Mouse (Mus musculus): Measurements from ENCODE around the gene Lmtk3. TPM values are rescaled to one million over a fixed set of nuclear protein-coding genes. Genes with fewer than 3 reads are reported as not detected.

The Lmtk3 gene
- total and polyA plus RNA-seq, 3 experiments: 0.19 to 0.34 (median 0.30) TPM

- no peak for TF ChIP-seq KAT2A (IDR thresholded peaks at IDR 0.05; ENCODE audit: insufficient replicate concordance, low read length)
- no peak for TF ChIP-seq CHD1 (IDR thresholded peaks at IDR 0.05; ENCODE audit: low read depth, low read length)
- TF ChIP-seq MEF2A (IDR thresholded peaks at IDR 0.05; ENCODE audit: borderline replicate concordance, low read depth, low read length): no peak
- no peak for TF ChIP-seq MAZ (IDR thresholded peaks at IDR 0.05; ENCODE audit: low read depth, low read length)
- no peak for TF ChIP-seq HCFC1 (IDR thresholded peaks at IDR 0.05; ENCODE audit: low read depth, low read length)
- no peak for TF ChIP-seq IRF4 (IDR thresholded peaks at IDR 0.05; ENCODE audit: low read depth, low read length)
- no peak for TF ChIP-seq E2F4 (IDR thresholded peaks at IDR 0.05; ENCODE audit: insufficient replicate concordance, low read depth, low read length)
- H3K4me1 ChIP-seq (ENCODE audit: control insufficient read depth in 1 of 2, insufficient read depth in 2 of 2): no peaks in the 10 kb centered on the region
- H3K79me2 ChIP-seq (replicated peaks; ENCODE audit: control insufficient read depth, extremely low read depth, insufficient read depth, poor library complexity, severe bottlenecking): no peaks in the 10 kb centered on the region
- in situ Hi-C loops (cut with MboI; ENCODE audit: low pct_ligation_motif_present, low pct_unique_long_range_greater_than_20kb, low sequenced_read_pairs): no loop called here
- no peak overlapping the region for H3K27ac ChIP-seq (ENCODE audit: insufficient read depth, low read depth)
- no peak overlapping the region for H3K9ac ChIP-seq (ENCODE audit: insufficient read depth, low read depth)
- H3K36me3 ChIP-seq (replicated peaks in 1 of 2; ENCODE audit: control insufficient read depth in 1 of 2, insufficient read depth in 1 of 2, low read length in 1 of 2): no peaks in the 10 kb centered on the region
- H3K27me3 ChIP-seq (replicated peaks): peaks cover 50% of the 10 kb centered on the region
- no peaks in the 10 kb centered on the region for H3K9me3 ChIP-seq (replicated peaks; ENCODE audit: low read length)
- dilution Hi-C loops (cut with MboI; ENCODE audit: extremely low pct_ligation_motif_present, extremely low pct_unique_long_range_greater_than_20kb, low sequenced_read_pairs): no loop called here
- DNase-seq (ENCODE audit: extremely low read depth): no peak
- H3K4me2 ChIP-seq (ENCODE audit: insufficient read depth, low read depth, poor library complexity, severe bottlenecking): no peak overlapping the region
- H3K4me3 ChIP-seq (replicated peaks in 1 of 3; ENCODE audit: low read depth in 2 of 3, low read length in 2 of 3, poor library complexity in 1 of 3): no peak overlapping the region
These were observed 24.1 kb upstream of the Lmtk3 start for GRCm38 (mm10) chr7:45759400-45759799.

- Histone ChIP-seq H3K9me3 (replicated peaks; ENCODE audit: low read length) (no peaks in the 10 kb centered on the region), H3K4me1 (ENCODE audit: control insufficient read depth in 1 of 2, insufficient read depth in 2 of 2) (0 out of 4 replicates have a peak, but pooled peaks cover 0 to under 1% of the 10 kb centered on the region in 2 experiments), H3K9ac (ENCODE audit: insufficient read depth, low read depth) (no peak overlapping the region), H3K27ac (ENCODE audit: insufficient read depth, low read depth) (no peak overlapping the region), H3K36me3 (replicated peaks in 1 of 2; ENCODE audit: control insufficient read depth in 1 of 2, insufficient read depth in 1 of 2, low read length in 1 of 2) (no peaks in the 10 kb centered on the region), H3K4me3 (replicated peaks in 1 of 3; ENCODE audit: low read depth in 2 of 3, low read length in 2 of 3, poor library complexity in 1 of 3) (no peak overlapping the region), H3K4me2 (ENCODE audit: insufficient read depth, low read depth, poor library complexity, severe bottlenecking) (no peak overlapping the region), H3K79me2 (replicated peaks; ENCODE audit: control insufficient read depth, extremely low read depth, insufficient read depth, poor library complexity, severe bottlenecking) (no peaks in the 10 kb centered on the region), H3K27me3 (replicated peaks) (peaks cover 50% of the 10 kb centered on the region)
- dilution Hi-C loops (cut with MboI; ENCODE audit: extremely low pct_ligation_motif_present, extremely low pct_unique_long_range_greater_than_20kb, low sequenced_read_pairs): no loop called here
- in situ Hi-C loops (cut with MboI; ENCODE audit: low pct_ligation_motif_present, low pct_unique_long_range_greater_than_20kb, low sequenced_read_pairs): no loop called here
- TF ChIP-seq ETS1 (conservative IDR thresholded peaks at IDR 0.05; ENCODE audit: low read depth, low read length): no peak
- no peak for TF ChIP-seq MAZ (IDR thresholded peaks at IDR 0.05; ENCODE audit: low read depth, low read length)
- no peak for TF ChIP-seq ZC3H11A (IDR thresholded peaks at IDR 0.05; ENCODE audit: low read depth, low read length)
- no peak for TF ChIP-seq TBP (conservative IDR thresholded peaks at IDR 0.05; ENCODE audit: low read depth, low read length)
- no peak for TF ChIP-seq ZNF384 (IDR thresholded peaks at IDR 0.05; ENCODE audit: low read depth, low read length)
- no peak for TF ChIP-seq SIN3A (IDR thresholded peaks at IDR 0.05; ENCODE audit: low read length)
- no peak for TF ChIP-seq BHLHE40 (IDR thresholded peaks at IDR 0.05; ENCODE audit: low read depth, low read length)
- no peak for TF ChIP-seq CTCF (conservative IDR thresholded peaks at IDR 0.05 in 1 of 2, IDR thresholded peaks at IDR 0.05 in 1 of 2; ENCODE audit: low read depth in 2 of 2, low read length in 2 of 2)
- no peak for TF ChIP-seq ELF1 (IDR thresholded peaks at IDR 0.05; ENCODE audit: low read depth, low read length)
- no peak for TF ChIP-seq MEF2A (IDR thresholded peaks at IDR 0.05; ENCODE audit: borderline replicate concordance, low read depth, low read length)
- TF ChIP-seq RCOR1 (conservative IDR thresholded peaks at IDR 0.05; ENCODE audit: low read depth, low read length): no peak
- TF ChIP-seq MAX (IDR thresholded peaks at IDR 0.05; ENCODE audit: low read length): no peak
- DNase-seq (ENCODE audit: extremely low read depth): no peak
These were observed 23.4 kb upstream of the Lmtk3 start for GRCm38 (mm10) chr7:45760151-45760550.
